Mouse (Mus musculus): ENCODE measurements around the gene Pkdrej. TPM values are rescaled to one million over a fixed set of nuclear protein-coding genes. Genes with fewer than 3 reads are reported as not detected.
"Not testable (repeated sequence)": the region's sequence is repeated elsewhere in the genome, so short reads cannot be mapped to it uniquely, and the experiment has no call there.

The Pkdrej gene
- total RNA-seq, 2 experiments from 2014 or later: 0.36 to 0.60 TPM

- intact Hi-C loops (cut with DNase I): no loop called here
- DNase-seq (ENCODE audit: extremely low spot score in 1 of 2, low spot score in 2 of 2): peak; percentile 98
These were observed 9.8 kb downstream of the Pkdrej start, which contains the start of gene Cdpf1 for GRCm38 (mm10) chr15:85811535-85812277. Gene Cdpf1, minus strand, starts transcription at chr15:85811697.

DNA sequence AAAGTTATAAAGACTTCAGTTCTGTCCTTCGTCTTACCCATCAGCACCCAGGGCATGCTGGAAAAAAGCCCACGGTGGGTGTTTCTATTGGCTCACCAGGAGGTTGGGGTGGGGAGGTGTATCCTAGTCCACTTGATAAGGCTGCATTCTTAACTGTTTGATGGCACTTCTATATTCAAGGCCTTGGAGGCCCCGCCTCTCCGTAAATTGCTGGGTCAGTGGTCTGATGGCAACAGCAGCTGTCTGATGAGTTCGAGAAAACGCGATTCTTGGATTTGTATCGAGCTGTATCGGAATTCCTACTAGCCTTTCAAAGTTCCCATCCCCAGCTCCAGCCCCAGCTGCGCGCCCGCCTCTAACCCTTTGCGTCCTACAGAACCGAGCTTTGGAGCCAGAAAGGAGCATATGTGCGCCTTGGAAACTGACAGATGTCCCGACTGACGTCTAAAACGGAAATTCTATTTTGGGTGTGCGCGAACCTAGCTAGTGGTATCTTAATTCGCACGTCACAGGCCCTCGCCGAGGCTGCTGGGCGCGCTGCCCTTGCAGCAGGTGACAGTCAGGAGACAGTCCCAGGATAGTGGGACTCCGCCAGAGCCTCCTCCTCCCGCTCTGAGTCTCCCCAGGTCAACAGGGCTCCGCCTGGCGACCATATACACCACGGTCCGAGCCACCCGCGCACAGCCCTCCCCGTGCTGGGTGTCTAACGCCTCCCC, 10.6 kb downstream of the Pkdrej start:
- peak; percentile 67 to 80 for DNase-seq (ENCODE audit: extremely low spot score in 1 of 2, low spot score in 2 of 2)
- intact Hi-C loops (cut with DNase I): no loop called here

DNA sequence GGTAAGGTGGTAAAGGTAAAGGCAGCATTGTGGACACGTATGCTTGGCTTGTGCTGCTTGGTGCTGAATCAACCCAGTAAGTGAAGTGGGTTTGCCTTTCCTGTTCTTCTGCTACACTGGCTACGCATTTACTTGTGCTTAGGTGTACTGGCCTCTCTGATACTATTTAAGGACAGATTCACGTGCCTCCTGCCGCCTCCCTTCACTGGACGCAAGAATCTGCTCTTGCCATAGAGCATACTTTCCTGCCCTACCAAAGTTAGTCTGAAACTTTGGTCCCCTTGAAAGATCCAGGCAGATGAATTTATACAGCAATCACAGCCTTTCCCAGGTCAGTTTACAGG, 11.1 kb downstream of the Pkdrej start:
- intact Hi-C loops (cut with DNase I): no loop called here
- DNase-seq (ENCODE audit: extremely low spot score in 1 of 2, low spot score in 2 of 2): no peak

GRCm38 (mm10) chr15:85809091-85809490, 12.4 kb downstream of the Pkdrej start:
- intact Hi-C loops (cut with DNase I): no loop called here
- DNase-seq (ENCODE audit: extremely low spot score in 1 of 2, low spot score in 2 of 2): no peak

DNA sequence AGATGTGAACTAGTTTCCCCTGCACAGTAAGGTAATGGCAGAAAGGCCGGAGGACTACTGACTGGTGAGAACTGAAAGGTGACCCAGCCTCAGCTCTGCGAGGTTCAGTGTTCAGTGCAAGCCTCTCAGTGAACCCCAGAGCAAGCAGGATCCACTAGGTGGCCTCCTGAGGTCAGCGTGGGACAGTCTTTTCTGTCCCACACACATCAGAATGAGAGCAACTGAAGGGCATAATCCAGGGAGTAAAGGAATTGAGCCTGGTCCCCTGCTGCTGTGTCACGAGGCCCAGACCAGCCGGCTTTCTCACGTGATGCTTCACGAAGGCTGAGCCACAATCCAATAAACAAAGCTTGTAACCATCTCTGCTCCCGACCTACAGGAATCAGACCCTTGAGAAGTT, 13.1 kb downstream of the Pkdrej start:
- intact Hi-C loops (cut with DNase I): no loop called here
- no peak for DNase-seq (ENCODE audit: extremely low spot score in 1 of 2, low spot score in 2 of 2)

DNA sequence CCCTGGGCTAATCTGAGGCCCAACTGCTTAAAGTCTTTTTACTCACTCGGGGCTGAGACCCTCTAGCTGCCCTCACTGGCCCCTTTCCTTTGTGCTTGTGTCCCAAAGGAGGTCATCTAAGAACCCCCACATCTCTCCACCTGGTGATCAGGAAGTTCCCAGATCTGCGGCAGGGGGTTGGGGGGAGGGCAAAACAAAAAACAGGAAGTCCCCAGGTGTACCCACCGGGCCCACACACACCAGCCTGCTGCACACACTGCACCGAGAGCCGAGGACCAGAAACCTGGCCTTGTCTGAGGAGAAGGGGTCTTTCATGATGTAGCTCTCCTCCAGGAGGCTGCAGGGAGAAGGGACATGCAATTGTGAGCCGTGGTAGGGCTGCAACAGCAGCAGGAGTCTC, 13.5 kb downstream of the Pkdrej start:
- no peak for DNase-seq (ENCODE audit: extremely low spot score in 1 of 2, low spot score in 2 of 2)
- intact Hi-C loops (cut with DNase I): no loop called here

- intact Hi-C loops (cut with DNase I): no loop called here
- DNase-seq (ENCODE audit: extremely low spot score in 1 of 2, low spot score in 2 of 2): no peak
These were observed 14.1 kb downstream of the Pkdrej start for GRCm38 (mm10) chr15:85807404-85807803.

GRCm38 (mm10) chr15:85806886-85807285, 14.6 kb downstream of the Pkdrej start:
- intact Hi-C loops (cut with DNase I): no loop called here
- DNase-seq (ENCODE audit: extremely low spot score in 1 of 2, low spot score in 2 of 2): no peak

- intact Hi-C loops (cut with DNase I): no loop called here
- DNase-seq (ENCODE audit: extremely low spot score in 1 of 2, low spot score in 2 of 2): no peak
These were observed 18.6 kb downstream of the Pkdrej start for GRCm38 (mm10) chr15:85802931-85803330.

DNA sequence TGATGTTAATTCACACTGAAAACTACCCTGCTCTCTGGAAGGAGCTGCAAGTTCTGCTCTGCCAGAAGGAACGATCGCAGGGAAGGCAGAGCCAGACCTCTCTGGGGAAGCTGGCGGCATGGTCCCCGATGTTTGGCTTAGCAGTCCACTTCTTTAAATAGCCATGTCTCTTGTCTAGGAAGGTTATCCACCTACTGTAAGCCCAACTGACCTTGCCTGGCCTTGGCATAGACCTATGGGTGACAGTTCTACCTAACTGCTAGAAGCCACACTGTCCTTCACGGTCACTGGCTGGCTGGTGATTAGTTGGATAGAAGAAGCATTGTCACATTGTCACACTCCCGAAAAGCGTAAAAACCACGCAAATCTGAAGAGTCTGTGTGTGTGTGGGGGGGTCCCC, 22.9 kb downstream of the Pkdrej start:
- intact Hi-C loops (cut with DNase I): no loop called here
- no peak for DNase-seq (ENCODE audit: extremely low spot score in 1 of 2, low spot score in 2 of 2)

GRCm38 (mm10) chr15:85795516-85795915, 26.0 kb downstream of the Pkdrej start:
- no peak for DNase-seq (ENCODE audit: extremely low spot score in 1 of 2, low spot score in 2 of 2)
- intact Hi-C loops (cut with DNase I): no loop called here

GRCm38 (mm10) chr15:85792819-85793218, 28.7 kb downstream of the Pkdrej start:
- intact Hi-C loops (cut with DNase I): no loop called here
- peak; percentile 66 to 76 for DNase-seq (ENCODE audit: extremely low spot score in 1 of 2, low spot score in 2 of 2)

GRCm38 (mm10) chr15:85791449-85791848, 30.1 kb downstream of the Pkdrej start:
- intact Hi-C loops (cut with DNase I): no loop called here

DNA sequence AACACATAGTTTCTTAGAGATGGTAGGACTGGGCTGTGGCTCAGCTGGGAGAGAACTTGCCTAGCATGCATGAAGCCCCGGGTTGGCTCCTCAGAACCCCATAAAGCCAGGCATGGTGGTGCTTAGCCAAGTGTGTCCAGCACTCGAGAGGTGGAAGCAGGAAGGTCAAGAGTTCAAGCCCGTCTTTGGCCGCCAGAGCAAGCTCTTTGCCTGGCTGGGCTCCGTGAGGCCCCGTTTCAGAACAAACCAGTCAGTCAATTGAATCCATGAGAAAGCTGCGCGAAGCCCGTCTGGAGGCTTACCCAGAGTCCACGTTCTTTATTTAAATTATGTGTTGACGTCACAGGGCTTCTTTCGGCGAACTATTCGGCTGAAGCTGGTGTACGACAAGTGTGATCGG, 32.9 kb downstream of the Pkdrej start:
- no peak for DNase-seq (ENCODE audit: extremely low spot score in 1 of 2, low spot score in 2 of 2)
- intact Hi-C loops (cut with DNase I): loop anchor here (5.0 kb wide), 2 partner anchors 41 to 56 kb away; partner anchors contain the start of gene Ppara

More at GRCm38 (mm10) chr15:85791449-85791848, 30.1 kb downstream of the Pkdrej start:
- DNase-seq (ENCODE audit: extremely low spot score in 1 of 2, low spot score in 2 of 2): no peak

- no peak for DNase-seq (ENCODE audit: extremely low spot score in 1 of 2, low spot score in 2 of 2)
- intact Hi-C loops (cut with DNase I): loop anchor here (5.0 kb wide), 2 partner anchors 41 to 56 kb away; partner anchors contain the start of gene Ppara
These were observed 33.5 kb downstream of the Pkdrej start for GRCm38 (mm10) chr15:85788051-85788450.

DNA sequence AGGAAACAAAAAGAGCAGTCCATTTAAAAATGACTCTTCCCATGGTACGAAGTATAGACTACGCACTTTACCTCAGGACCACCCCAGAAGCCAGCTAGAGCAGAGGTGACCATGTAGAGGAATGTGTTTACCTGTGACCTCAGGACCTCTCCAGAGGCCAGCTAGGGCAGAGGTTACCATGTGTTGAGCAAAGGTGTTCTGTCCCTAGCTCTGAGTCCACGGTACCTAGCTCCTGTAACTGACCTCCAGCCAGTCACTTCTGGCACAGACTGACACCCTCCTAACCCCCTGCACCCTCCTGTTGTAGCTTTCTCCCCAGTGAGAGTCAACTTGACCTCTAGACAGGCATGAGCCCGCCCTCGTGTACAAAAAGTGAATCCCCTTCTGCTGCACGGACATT, 34.1 kb downstream of the Pkdrej start:
- intact Hi-C loops (cut with DNase I): loop anchor here (5.0 kb wide), 2 partner anchors 40 to 55 kb away; partner anchors contain the start of gene Ppara
- no peak for DNase-seq (ENCODE audit: extremely low spot score in 1 of 2, low spot score in 2 of 2)

DNA sequence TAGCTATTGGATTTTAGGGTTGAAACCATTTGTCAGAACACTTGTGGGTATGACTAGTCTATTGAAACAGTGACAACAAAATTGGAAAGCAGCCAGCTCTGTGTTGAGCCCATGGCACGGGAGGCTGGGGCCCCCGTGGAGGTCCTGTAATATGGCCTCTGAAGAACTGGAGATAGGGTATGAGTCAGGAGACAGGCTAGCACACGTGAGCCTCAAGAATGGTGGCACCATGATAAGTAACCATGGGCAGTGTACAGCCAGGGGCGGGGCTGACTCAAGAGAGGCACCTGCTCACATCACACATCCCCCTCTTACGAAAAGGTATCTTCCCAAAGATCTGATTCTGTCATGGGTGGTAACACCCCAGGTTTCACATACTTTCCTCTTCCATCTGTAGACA, 34.8 kb downstream of the Pkdrej start:
- DNase-seq (ENCODE audit: extremely low spot score in 1 of 2, low spot score in 2 of 2): no peak
- intact Hi-C loops (cut with DNase I): loop anchor here (5.0 kb wide), 2 partner anchors 39 to 54 kb away; partner anchors contain the start of gene Ppara

DNA sequence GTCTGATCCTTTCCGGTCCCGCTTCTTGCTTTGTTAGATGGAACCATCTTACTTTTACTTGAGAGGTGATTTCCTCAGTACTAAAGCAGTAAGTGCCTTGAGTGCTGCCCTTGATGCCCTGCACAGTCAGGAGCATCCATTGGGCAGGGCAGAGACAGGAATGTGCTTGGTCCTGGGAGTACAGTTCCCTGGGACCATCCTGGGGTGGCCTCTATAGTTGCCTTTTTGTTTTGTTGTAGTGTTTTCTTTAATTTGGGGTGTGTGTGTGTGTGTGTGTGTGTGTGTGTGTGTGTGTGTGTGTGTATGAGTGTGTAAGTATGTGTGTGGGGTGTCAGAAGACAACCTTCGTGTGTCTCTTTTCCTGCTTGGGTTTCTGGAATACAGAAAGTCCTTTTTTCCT, 37.2 kb downstream of the Pkdrej start:
- intact Hi-C loops (cut with DNase I): no loop called here
- no peak for DNase-seq (ENCODE audit: extremely low spot score in 1 of 2, low spot score in 2 of 2)

DNA sequence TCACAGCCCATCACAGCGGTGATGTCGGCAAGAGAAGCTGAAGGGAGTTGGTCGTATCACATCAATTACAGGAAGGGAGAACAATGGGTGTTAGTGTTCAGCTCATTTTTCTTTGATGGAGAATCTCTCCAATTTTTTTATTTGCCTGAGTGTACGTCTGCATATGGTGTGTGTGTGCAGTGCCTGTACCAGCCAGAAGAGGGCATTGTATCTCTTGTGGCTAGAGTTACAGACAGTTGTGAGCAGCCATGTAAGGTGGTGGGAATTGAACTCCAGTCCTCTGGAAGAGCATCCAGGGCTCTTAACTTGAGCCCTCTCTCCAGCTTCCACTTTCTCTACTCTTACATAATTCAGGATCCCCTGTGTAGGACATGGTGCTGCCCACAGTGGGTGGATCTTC, 38.4 kb downstream of the Pkdrej start:
- DNase-seq (ENCODE audit: extremely low spot score in 1 of 2, low spot score in 2 of 2): no peak
- intact Hi-C loops (cut with DNase I): no loop called here

DNA sequence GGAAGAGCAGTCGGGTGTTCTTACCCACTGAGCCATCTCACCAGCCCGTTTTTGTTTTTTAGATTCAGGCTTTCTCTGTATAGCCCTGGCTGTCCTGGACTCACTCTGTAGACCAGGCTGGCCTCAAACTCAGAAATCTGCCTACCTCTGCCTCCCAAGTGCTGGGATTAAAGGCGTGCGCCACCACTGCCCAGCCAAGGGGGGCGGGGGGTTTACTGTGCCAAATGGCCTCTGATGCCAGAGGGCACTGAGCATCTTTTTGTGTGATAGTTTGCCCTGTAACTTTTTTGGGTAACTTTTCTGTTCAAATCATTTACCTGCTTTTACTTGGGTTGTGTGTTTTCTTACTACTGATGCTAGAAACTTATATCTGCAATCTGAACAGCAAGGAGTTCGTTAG, 42.6 kb downstream of the Pkdrej start:
- DNase-seq (ENCODE audit: extremely low spot score in 1 of 2, low spot score in 2 of 2); intact Hi-C loops (cut with DNase I): not testable (repeated sequence)
